Mouse (Mus musculus) forebrain, postnatal 0 days (tissue): ENCODE results near the gene Itfg2. TPM values are rescaled to one million over a fixed set of nuclear protein-coding genes. Genes with fewer than 3 reads are reported as not detected.

Experiments
- ATAC-seq: fragments of 200-750 bp; cut with Nextera tagmentation; 2 replicates; pipeline ENCODE4 v1.8.0; 2017; ENCODE audit warnings: mild to moderate bottlenecking, moderate library complexity
- DNase-seq: peaks from one replicate; pipeline ENCODE4 v3.0.0-alpha.2; 2015
- H3K27ac ChIP-seq: fragments of 300-500 bp; sonication (generic); 2 replicates; pipeline ENCODE4 v1.5.1; 2014; ENCODE audit warnings: low read depth, mild to moderate bottlenecking, antibody characterized with exemption, low read length, moderate library complexity, mixed read lengths
- H3K27me3 ChIP-seq: fragments of 300-500 bp; sonication (generic); 2 replicates; pipeline ENCODE4 v1.6.1; 2014; ENCODE audit warnings: mild to moderate bottlenecking, low read length, mixed read lengths; ENCODE audit not compliant: insufficient read depth
- H3K36me3 ChIP-seq: fragments of 300-500 bp; sonication (generic); 2 replicates; pipeline ENCODE4 v1.6.1; 2014; ENCODE audit warnings: mild to moderate bottlenecking, moderate library complexity; ENCODE audit not compliant: insufficient read depth
- H3K4me1 ChIP-seq: fragments of 300-500 bp; sonication (generic); 2 replicates; pipeline ENCODE4 v1.6.1; 2014; ENCODE audit warnings: antibody characterized with exemption; ENCODE audit not compliant: insufficient read depth
- H3K4me2 ChIP-seq: fragments of 300-500 bp; sonication (generic); 2 replicates; pipeline ENCODE4 v1.6.1; 2014; ENCODE audit warnings: low read depth, mild to moderate bottlenecking, moderate library complexity
- H3K4me3 ChIP-seq: fragments of 300-500 bp; sonication (generic); 2 replicates; pipeline ENCODE4 v1.5.1; 2014; ENCODE audit warnings: low read depth, low read length, mixed read lengths
- H3K9ac ChIP-seq: fragments of 300-500 bp; sonication (generic); 2 replicates; pipeline ENCODE4 v1.6.1; 2014; ENCODE audit warnings: mild to moderate bottlenecking
- H3K9me3 ChIP-seq: fragments of 300-500 bp; sonication (generic); 2 replicates; pipeline ENCODE4 v1.6.1; 2016; ENCODE audit warnings: low read length
- CTCF ChIP-seq: sonication (generic); IDR thresholded peaks from 2 replicates; pipeline ENCODE4 v1.5.1; 2016; ENCODE audit warnings: antibody characterized with exemption, control low read depth, low read depth
- WGBS: fragments of 180-500 bp; shearing (Covaris S2); extraction: QIAGEN DNeasy Blood & Tissue Kit; methylation state at CpG from one replicate; pipeline ENCODE4 v1.1.7; 2014; 5-methylcytosine and 5-hydroxymethylcytosine counted together
- polyA plus RNA-seq: library from polyadenylated mRNA; unstranded; fragments of >200 nt; fragmentation: Nextera tagmentation; extraction: Ambion mirVana; gene quantifications from 2 replicates; pipeline ENCODE4 v1.2.1, GENCODE M21; 2015
- total RNA-seq: library from RNA; depleted of rRNA; stranded (reverse); fragments of >200 nt; gene quantifications from 2 replicates; pipeline ENCODE4 v1.2.3, GENCODE M21; 2014

The Itfg2 gene
- total and polyA plus RNA-seq, 2 experiments from 2014 or later: 33.7 to 57.6 TPM

- Histone ChIP-seq H3K36me3 (peaks cover 14% of the 10 kb centered on the region), H3K9ac (peak overlapping the region; percentile 81), H3K4me2 (peak overlapping the region; percentile 66), H3K4me1 (0 out of 2 replicates have a peak, but pooled peaks cover 6% of the 10 kb centered on the region), H3K27ac (peak overlapping the region; percentile 98), H3K9me3 (no peaks in the 10 kb centered on the region), H3K4me3 (peak overlapping the region; percentile 53), H3K27me3 (no peaks in the 10 kb centered on the region)
- no peak for ATAC-seq
- no peak for DNase-seq
- 19% methylated on average over 9 of the region's 9 CpGs for WGBS
- TF ChIP-seq CTCF: no peak
Measured at GRCm38 (mm10) chr6:128425046-128425445, 315 bp upstream of the Itfg2 start.

- Histone ChIP-seq H3K9ac (peak overlapping the region; percentile 81), H3K36me3 (peaks cover 5% of the 10 kb centered on the region; the same call in 1 of the 2 replicates), H3K27me3 (no peaks in the 10 kb centered on the region), H3K4me1 (0 out of 2 replicates have a peak, but pooled peaks cover 6% of the 10 kb centered on the region), H3K4me2 (peak overlapping the region; percentile 66), H3K4me3 (peak overlapping the region; percentile 53), H3K9me3 (no peaks in the 10 kb centered on the region), H3K27ac (peak overlapping the region; percentile 98)
- TF ChIP-seq CTCF: no peak
- WGBS: 44% methylated on average over 15 of the region's 16 CpGs
- 0 out of 2 replicates have a peak, but pooled peaks have one; percentile 16 for ATAC-seq
- no peak for DNase-seq
Measured at GRCm38 (mm10) chr6:128423496-128424268, 1.0 kb downstream of the Itfg2 start.

- DNase-seq: no peak
- WGBS: 92% methylated on average over 3 of the region's 3 CpGs
- ATAC-seq: no peak
- Histone ChIP-seq H3K9me3 (no peaks in the 10 kb centered on the region), H3K27me3 (no peaks in the 10 kb centered on the region), H3K27ac (no peak overlapping the region), H3K4me1 (0 out of 2 replicates have a peak, but pooled peaks cover 6% of the 10 kb centered on the region), H3K36me3 (no peaks in the 10 kb centered on the region), H3K4me2 (no peak overlapping the region), H3K9ac (no peak overlapping the region), H3K4me3 (no peak overlapping the region)
- TF ChIP-seq CTCF: no peak
Measured at GRCm38 (mm10) chr6:128421480-128421879, 3.3 kb downstream of the Itfg2 start.

GRCm38 (mm10) chr6:128421036-128421435, 3.7 kb downstream of the Itfg2 start:
- DNase-seq (no peak), ATAC-seq (no peak)
- no peak overlapping the region for H3K27ac ChIP-seq
- no peaks in the 10 kb centered on the region for H3K9me3 ChIP-seq
- no peaks in the 10 kb centered on the region for H3K27me3 ChIP-seq
- no peak overlapping the region for H3K9ac ChIP-seq
- TF ChIP-seq CTCF: no peak
- 0 out of 2 replicates have a peak, but pooled peaks cover 1% of the 10 kb centered on the region for H3K36me3 ChIP-seq
- H3K4me3 ChIP-seq: no peak overlapping the region
- no peak overlapping the region for H3K4me2 ChIP-seq
- 0 out of 2 replicates have a peak, but pooled peaks cover 6% of the 10 kb centered on the region for H3K4me1 ChIP-seq
- 96% methylated on average over 2 of the region's 2 CpGs for WGBS

- 93% methylated on average over 1 of the region's 1 CpGs for WGBS
- no peaks in the 10 kb centered on the region for H3K9me3 ChIP-seq
- TF ChIP-seq CTCF: no peak
- ATAC-seq (no peak), DNase-seq (no peak)
- H3K4me1 ChIP-seq: 0 out of 2 replicates have a peak, but pooled peaks cover under 1% of the 10 kb centered on the region
- H3K27ac ChIP-seq: no peak overlapping the region
- no peaks in the 10 kb centered on the region for H3K27me3 ChIP-seq
- H3K4me2 ChIP-seq: no peak overlapping the region
- H3K9ac ChIP-seq: no peak overlapping the region
- no peak overlapping the region for H3K4me3 ChIP-seq
- H3K36me3 ChIP-seq: peaks cover 10% of the 10 kb centered on the region; the same call in 1 of the 2 replicates
Measured at GRCm38 (mm10) chr6:128418076-128418475, 6.7 kb downstream of the Itfg2 start.

- no peaks in the 10 kb centered on the region for H3K9me3 ChIP-seq
- no peak overlapping the region for H3K4me3 ChIP-seq
- no peak overlapping the region for H3K27ac ChIP-seq
- TF ChIP-seq CTCF: no peak
- no peak for ATAC-seq
- H3K4me2 ChIP-seq: no peak overlapping the region
- no peaks in the 10 kb centered on the region for H3K27me3 ChIP-seq
- WGBS: 92% methylated on average over 5 of the region's 5 CpGs
- H3K36me3 ChIP-seq: peaks cover 23% of the 10 kb centered on the region
- no peak for DNase-seq
- no peak overlapping the region for H3K9ac ChIP-seq
- no peaks in the 10 kb centered on the region for H3K4me1 ChIP-seq
Measured at GRCm38 (mm10) chr6:128416169-128416568, 8.6 kb downstream of the Itfg2 start.

- peaks cover 55% of the 10 kb centered on the region for H3K36me3 ChIP-seq
- no peak overlapping the region for H3K4me3 ChIP-seq
- no peak overlapping the region for H3K27ac ChIP-seq
Measured at GRCm38 (mm10) chr6:128411115-128411514, 13.6 kb downstream of the Itfg2 start.

More at GRCm38 (mm10) chr6:128411115-128411514, 13.6 kb downstream of the Itfg2 start:
- peak; percentile 75 for ATAC-seq
- 20% methylated on average over 3 of the region's 3 CpGs for WGBS
- DNase-seq: peak; percentile 87
- Histone ChIP-seq H3K9me3 (no peaks in the 10 kb centered on the region), H3K27me3 (no peaks in the 10 kb centered on the region), H3K4me2 (no peak overlapping the region), H3K9ac (no peak overlapping the region), H3K4me1 (no peaks in the 10 kb centered on the region)
- peak; percentile 93 for TF ChIP-seq CTCF
